Mouse (Mus musculus) cerebellum, adult 11 months (tissue): ENCODE results near the gene Amz2.

Source experiments
- DNase-seq: peaks from one replicate; pipeline ENCODE4 v3.0.0; 2022

Gene Amz2

GRCm38 (mm10) chr11:109425392-109426271 lies at the start of gene Amz2:
Gene Amz2, plus strand, starts transcription at chr11:109425946.
- peak; percentile 99 for DNase-seq

DNA sequence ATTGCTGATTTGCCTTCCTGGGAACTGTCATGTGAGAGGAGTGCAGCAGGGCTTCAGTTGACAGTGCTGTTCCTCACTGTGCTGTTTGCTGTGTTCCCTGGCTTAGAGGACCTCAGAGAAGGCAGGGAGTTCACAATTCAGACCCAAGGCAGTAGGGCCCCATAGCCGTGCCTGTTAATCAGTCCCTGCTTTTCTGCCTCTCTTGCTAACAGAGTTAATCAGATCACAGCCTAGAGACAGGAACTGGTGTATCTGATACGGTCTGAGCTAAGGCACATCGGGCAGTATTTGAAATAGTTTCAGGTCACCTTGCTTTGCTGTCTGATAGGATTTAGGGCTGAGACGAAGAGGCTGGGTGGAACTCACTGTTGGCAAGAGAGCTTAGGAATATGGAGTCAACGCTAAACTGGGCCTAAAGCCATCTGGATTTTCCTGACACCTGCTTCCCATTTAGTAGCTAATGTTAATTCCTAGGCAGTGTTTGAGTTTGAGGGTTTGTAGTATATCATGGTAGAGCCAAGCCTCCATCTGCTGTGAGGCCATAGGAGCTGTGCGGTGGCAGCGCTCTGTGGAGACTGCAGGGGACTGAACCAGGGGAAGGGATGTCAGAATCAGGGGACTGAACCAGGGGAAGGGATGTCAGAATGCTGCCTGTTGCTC lies 49.1 kb upstream of the Amz2 start:
- peak; percentile 45 for DNase-seq

DNA sequence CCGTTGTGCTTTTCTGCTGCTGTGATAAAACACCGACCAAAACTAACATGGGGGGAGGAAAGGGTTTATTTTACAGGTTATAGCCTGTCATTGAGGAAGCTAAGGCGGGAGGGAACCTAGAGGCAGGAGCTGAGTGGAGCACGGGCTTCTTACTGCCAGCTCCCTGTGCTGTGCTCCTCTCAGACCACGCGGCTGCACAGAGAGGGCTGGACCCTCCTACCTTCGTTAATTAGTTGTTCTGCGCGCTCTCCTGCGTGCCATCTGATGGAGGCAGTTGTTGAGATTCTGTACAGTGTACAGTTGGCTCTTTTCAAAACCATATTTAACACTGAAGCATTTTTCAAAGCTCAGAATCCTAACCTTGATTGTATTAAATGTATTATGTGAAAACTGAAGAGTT lies 48.3 kb upstream of the Amz2 start:
- DNase-seq: no peak

DNA sequence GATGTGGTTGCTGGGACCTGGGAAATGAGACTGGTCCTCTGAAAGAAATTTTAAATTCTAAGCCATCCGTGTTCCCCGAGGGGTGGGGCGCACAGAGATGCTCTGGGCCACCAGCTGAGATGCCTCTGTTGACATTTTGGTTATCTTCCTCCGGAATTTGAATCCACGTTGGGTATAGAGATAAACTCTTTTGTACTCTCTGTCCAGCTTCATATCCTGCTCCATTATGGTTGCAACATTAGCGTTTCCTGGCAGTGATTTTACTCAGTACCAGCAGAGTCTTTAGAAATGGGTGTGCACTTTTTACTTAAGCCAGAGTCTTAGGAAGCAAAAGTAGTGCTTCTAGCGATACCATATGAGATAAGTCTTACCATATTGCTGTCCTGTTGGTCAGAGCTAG lies 47.7 kb upstream of the Amz2 start:
- no peak for DNase-seq

DNA sequence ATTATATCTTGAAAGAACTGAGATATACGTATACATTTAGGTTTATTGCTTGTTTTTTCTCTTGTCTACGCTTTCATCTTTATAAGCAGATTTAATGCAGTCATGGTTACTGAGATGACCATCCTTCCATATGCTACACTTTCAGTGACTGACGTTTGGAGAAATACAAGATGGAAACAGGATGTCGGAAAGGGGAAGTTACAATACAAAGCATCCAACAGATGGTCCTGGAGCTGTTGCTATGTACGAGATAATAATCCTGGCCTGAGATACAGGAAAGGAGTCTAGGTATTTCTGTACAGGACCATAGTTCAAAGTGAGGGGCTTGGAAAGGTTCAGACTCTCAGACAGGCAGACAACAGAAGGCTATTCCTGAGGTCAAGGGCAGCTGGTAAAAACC lies 45.1 kb upstream of the Amz2 start:
- DNase-seq: no peak

- DNase-seq: no peak
Measured at GRCm38 (mm10) chr11:109385296-109385695, 40.5 kb upstream of the Amz2 start.

GRCm38 (mm10) chr11:109389046-109389445 lies 36.7 kb upstream of the Amz2 start:
- no peak for DNase-seq

DNA sequence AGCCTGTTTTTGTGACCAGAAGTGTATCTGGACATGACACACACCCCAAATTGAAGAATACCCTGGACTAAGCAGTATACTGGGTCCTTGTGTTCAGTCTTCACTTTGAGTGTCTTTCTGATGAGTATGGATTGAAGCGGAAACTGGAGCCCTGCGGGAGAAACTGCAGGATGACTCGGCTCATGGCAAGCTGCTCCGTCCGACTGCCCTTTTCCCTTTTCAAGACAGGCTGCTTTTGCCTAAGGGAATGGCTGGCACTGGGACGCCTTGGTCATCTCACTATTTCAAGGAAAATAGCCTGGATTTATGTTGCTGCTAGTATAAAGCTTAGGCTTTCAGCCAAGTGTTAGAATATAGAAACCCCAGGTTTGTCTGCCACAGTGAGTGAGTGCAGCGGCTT lies 34.5 kb upstream of the Amz2 start:
- DNase-seq: no peak

GRCm38 (mm10) chr11:109391760-109392159 lies 34.0 kb upstream of the Amz2 start:
- DNase-seq: no peak

GRCm38 (mm10) chr11:109392601-109393000 lies 33.1 kb upstream of the Amz2 start:
- no peak for DNase-seq

- DNase-seq: no peak
Measured at GRCm38 (mm10) chr11:109394758-109395157, 31.0 kb upstream of the Amz2 start.

- DNase-seq: no peak
Measured at GRCm38 (mm10) chr11:109395291-109395690, 30.5 kb upstream of the Amz2 start.

DNA sequence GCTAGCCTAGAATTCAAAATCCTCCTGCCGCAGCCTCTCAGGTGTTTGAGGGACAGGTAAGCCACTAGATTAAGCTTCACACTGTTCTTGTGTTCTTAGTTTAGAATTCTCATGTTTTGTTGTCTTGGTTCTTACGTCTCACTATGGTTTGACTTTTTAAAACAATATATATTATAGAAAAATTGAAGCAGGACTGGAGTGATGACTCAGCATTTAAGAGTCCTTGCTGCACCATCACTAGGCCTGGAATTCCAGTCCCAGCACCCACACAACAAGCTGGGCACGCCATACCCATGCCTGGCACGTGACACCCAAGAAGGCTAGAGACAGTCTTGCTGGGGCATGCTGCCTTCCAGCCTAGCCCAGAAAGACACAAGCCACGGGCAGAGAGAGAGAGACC lies 19.3 kb upstream of the Amz2 start:
- DNase-seq: no peak

DNA sequence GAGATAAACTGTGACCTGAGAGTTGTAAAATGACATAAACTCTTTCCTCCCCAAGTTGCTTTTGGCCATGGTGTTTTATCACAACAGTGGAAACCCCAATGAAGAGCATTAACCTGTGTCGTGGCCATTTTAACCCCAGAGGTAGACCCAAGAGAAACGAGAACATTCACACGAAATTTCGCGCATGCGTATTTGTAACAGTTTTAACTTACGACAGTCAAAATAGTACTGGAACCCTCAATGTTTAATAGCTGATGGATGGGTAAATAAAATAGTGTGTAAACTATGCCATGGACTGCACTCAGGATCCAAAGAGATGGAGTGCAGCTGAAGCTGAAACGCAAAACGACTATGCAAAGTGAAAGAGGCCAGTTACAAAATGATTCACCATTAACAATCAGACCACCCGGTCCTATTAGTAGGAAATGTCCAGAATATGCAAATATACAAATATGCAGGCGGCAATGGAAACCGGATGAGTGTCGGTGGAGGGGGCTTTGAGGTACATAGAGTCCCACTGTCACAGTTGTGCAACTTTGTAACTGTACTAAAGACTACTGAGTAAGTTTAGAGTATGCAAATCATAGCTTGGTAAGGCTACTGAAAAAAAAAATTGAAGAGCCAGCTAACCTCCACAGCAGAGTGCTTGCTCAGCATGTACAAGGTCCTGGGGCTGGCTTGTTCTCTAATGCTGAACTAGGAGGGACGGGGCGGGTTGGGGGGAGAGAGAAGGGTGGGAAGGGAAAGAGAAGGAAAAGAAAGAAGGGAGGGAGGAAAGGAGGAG lies 15.4 kb upstream of the Amz2 start:
- DNase-seq: no peak

DNA sequence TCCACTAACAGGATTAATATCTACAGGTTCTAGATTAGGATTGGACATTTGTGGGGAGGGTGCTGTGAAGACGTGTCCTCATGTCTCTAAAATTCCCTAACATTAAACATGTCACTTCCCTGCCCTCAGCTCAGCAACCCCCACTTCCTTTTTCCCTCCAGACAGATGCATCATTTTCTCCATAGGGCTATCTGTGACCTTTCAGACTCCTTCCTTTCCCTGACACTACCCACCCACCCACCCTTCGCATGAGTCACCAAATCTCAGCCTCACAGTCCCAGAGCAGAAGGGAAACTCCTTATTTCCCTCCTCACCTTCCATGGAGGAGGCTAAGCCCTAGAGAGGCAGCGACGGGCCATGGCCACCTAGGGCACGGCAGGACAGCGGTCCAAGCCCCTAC lies 12.1 kb upstream of the Amz2 start, which contains the start of gene 9930022D16Rik:
Gene 9930022D16Rik, plus strand, starts transcription at position 301 of the 400 bp plus-strand sequence.
- no peak for DNase-seq

GRCm38 (mm10) chr11:109414802-109415201 lies 10.9 kb upstream of the Amz2 start:
- DNase-seq: no peak

DNA sequence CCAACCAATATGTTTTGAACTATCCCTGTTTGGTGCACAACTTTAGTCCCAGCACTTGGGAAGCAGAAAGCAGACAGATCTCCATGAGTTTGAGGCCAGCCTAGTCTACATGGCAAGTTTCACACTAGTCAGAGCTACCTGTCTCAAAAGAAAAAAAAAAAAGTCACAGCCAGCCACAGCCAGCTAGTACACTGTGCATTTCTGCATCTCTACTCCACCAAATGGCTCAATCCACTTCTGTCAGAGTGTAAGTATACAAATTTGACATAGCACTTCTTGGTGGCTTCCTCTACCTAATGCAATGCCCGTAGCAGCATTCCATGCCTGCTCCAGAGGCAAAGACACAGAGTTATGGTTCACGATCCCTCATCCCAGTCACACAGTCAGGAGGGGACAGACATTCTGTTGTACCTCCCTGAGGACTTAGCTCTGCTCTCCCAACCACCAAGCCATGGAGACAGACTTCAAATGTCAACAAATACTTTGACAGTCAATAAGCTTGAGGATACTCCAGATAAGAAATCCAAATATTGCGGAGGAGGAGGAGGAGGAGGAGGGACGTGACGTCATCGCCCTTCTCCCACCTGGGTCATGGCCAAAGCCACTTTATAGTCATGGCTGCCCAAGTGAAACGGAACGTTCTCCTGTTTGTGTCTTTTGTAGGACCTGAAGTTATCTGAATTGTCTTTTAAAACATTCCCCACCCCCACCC lies 8.9 kb upstream of the Amz2 start:
- DNase-seq: no peak

- DNase-seq: no peak
Measured at GRCm38 (mm10) chr11:109417472-109418040, 8.2 kb upstream of the Amz2 start.

GRCm38 (mm10) chr11:109419461-109419860 lies 6.3 kb upstream of the Amz2 start:
- DNase-seq: no peak

DNA sequence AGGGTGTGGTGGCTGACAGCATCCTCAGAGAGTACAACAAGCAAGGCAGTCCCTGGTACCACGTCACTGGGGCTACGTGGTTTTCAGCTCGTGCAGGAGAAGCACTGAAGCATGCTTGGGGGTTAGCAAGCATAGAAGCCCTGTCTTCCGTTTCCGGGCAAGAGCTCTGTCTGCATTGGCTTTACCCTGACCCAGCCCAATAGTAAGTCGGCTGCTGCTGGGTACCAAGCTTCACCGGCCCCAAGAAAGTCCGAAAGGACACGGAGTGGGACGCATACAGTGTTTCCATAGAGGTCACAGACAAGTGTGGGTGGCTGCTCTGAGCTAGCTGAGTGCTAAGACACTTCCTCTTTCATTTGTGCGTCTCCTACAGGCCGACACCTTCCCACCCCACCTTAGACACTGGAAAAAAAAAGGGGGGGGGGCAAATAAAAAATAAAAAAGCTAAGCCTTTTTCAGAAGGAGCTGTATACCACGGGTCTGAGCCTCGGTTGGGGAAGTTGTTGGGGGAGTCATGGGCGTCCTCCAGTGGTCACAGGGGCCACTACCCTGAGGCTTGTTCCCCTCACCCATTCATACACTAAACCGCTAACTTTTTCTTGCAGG lies 5.7 kb upstream of the Amz2 start:
- DNase-seq: no peak

- DNase-seq: no peak
Measured at GRCm38 (mm10) chr11:109420567-109420962, 5.2 kb upstream of the Amz2 start.

DNA sequence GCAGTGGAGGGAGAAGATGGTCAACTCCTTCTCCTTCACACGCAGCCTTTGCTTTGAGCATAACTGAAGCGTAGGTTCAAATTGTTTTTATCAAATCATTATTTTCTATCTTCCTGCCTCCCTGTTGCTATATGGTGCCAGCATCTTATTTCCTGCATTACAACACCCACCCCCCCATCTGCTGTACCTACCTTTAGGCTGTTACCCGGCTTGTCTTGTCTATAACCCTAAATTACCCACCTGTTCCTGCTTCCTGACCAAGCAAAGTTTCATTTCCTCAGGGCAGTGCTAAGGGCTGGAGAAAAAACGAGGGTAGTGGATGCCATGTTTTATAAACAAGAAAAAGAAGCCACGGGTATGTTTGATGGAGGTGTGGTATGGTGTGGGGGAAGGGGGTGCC lies 4.5 kb upstream of the Amz2 start:
- no peak for DNase-seq
